Mouse (Mus musculus) large intestine, adult 2 months (tissue): ENCODE measurements around the gene Arhgef26. TPM values are rescaled to one million over a fixed set of nuclear protein-coding genes. Genes with fewer than 3 reads are reported as not detected.

Experiments
- DNase-seq: peaks from one replicate; pipeline ENCODE4 v3.0.0-alpha.2; 2012; ENCODE audit warnings: low read depth, low spot score
- WGBS: fragments of 180-500 bp; shearing (Covaris S2); methylation state at CpG from one replicate; pipeline ENCODE4 v1.1.7; 2018; 5-methylcytosine and 5-hydroxymethylcytosine counted together
- polyA plus RNA-seq: library from polyadenylated mRNA; depleted of rRNA; stranded (reverse); fragments of >200 nt; gene quantifications from 2 replicates; pipeline ENCODE4 v1.2.3, GENCODE M21; 2012; rRNA removed

Arhgef26 gene
- 5.5 and 8.9 TPM in 2 replicates for polyA plus RNA-seq

DNA sequence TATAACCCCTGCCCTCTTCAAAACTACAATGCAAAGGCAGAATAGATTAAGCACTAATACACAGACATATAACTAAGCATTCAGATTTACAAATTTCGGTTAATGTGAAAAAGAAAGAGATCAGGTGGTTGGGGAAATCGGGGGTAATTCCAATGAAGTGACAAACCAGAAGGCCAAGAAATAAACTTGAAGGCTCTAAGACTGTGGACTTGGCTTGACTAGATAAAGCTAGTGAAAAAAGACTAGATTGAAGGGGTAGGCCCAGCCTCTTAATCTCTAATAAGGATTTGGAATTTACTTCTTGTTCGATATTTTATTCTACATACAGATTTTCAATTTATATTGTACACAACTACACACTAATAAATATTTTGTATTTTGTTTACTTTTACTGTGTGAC lies at the start of gene Arhgef26:
Arhgef26 (plus strand) TSS at position 301 of the 400 bp plus-strand sequence.
- WGBS, result 68% methylated on average over 3 of the region's 3 CpGs
- DNase-seq, result no peak

DNA sequence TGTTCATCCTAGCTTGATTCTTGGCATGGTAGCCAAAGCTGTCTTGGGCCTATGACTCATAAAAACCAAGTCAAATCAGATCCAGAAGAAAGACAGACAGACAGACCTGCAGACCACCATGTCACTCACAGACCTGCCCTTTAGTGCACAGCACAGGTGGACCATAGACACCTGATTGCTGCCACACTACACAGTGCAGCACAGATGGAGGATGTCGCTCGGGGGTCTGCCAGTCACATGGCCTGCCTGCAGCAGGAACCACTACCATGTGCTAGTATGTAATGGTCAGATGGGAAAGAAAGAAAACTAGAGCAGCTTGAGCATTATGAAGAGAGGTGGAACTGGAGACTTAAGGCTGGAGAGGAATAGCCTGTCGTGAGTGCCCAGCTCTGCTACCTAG lies 27.7 kb upstream of the Arhgef26 start:
- 96% methylated on average over 3 of the region's 3 CpGs for WGBS
- no peak for DNase-seq

DNA sequence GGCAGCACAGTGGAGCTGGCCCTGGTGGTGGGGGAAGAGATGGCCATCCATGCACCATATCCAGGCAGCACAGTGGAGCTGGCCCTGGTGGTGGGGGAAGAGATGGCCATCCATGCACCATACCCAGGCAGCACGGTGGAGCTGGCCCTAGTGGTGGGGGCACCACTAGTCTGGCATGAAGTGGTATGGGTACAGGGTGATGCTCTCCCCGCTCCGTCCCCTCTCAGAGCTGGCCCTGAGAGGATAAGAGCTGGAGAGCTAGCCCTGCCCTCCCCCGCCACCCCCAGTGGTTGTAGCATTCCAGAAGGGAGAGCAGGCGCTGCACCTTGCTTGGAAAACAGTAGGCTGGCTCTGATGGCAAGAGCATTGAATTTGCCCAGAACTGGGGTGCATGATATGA lies 26.9 kb upstream of the Arhgef26 start:
- no peak for DNase-seq
- 92% methylated on average over 5 of the region's 5 CpGs for WGBS

DNA sequence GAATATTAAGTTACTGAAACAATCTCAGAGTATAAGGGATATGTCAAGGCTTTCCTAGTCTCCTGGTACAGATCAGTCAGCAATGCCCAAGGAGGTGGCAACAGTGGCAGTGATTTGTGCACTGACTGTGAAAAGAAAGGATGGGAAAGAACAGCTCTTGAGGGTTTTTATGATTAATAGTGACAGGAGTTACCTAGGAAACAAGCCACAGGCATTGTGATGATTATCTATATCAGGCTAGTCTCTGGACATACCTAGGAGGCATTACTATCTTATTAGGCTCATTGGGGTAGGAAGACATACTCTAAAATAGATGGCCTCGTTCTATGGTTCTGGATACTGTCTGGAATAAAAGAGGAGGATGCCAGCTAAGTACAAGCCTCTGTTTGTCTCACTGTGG lies 13.4 kb upstream of the Arhgef26 start:
- WGBS, result 61% methylated on average over 1 of the region's 1 CpGs
- no peak for DNase-seq

- DNase-seq, result no peak
- 84% methylated on average over 2 of the region's 2 CpGs for WGBS
Observed at GRCm38 (mm10) chr3:62327903-62328302, 10.2 kb upstream of the Arhgef26 start.

DNA sequence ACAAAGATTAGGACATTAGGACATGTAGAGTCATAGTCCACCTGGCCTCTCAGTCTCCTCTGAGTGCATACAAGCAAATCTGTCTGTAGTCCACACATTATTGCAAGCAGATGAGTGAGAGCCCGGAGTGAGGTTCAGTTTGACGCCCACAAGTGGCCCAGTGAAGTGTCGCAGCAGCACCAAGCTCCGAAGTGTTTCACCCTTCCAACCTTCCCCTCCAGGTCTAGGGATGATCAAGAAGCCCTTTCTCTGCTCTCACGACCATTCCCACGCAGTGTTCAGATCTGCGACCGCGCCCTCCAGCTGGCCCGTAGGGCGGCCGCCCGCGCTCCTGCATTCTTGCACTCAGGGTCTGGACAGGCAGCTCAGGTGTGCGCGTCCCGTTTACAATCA lies 313 bp downstream of the Arhgef26 start:
- DNase-seq, result no peak

DNA sequence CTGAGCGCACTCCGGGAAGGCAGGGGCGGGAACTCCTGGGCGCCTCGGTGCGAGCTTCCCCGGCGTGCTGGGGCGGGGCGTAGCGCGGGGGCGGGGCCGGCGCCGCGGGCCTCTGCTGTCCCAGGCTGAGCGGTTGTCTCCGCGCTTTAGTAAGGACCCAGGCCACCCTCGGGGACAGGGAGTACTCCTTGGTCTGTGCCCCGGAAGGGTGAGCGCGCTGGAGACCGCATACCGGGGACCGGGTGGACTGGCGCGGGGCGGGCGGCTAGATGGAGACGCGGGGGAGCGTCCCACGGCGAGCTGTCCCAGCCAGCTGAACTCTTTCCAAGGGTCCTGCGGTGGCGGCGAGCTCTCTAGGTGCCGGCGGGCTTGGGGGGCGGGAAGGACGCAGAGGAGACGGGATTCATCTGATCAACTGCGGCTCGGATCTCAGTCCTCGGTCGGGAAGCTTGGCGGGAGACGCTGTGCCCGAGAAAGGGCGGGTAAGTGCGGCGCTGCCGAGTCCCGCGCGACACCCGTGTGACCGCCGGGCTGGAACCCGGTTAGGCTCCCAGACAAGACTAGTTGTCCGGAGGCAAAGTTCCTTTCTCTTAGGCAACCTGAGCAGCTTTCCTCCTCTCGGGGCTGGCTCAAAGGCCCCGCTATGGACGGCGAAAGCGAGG lies 841 bp downstream of the Arhgef26 start:
- no peak for DNase-seq
- 1% methylated on average over 68 of the region's 68 CpGs for WGBS

More for the DNA sequence above, 313 bp downstream of the Arhgef26 start:
- WGBS, result 1% methylated on average over 17 of the region's 17 CpGs

- 1% methylated on average over 53 of the region's 53 CpGs for WGBS
- DNase-seq, result no peak
Observed at GRCm38 (mm10) chr3:62339516-62340051, 1.4 kb downstream of the Arhgef26 start.

GRCm38 (mm10) chr3:62340154-62340760 lies 2.1 kb downstream of the Arhgef26 start:
- DNase-seq, result no peak
- 13% methylated on average over 16 of the region's 16 CpGs for WGBS

DNA sequence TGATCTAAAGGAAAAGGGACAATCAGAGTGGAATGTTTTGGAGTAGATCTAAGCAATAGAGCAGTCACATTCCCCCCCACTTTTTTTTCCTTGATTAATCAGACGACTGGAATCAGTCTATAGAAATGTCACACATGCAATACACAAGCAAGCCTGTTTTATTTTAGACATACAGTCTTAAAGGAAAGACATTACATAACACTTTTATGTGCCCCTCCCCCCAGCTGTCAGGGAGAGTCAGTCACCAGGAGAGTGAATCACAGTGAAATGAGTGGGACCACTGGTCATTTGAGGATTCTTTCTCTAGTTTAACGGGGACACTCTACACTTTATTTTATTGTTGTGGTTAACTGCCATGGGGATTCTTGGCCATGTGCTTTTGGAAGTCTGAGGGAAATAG lies 2.7 kb downstream of the Arhgef26 start:
- DNase-seq, result no peak
- WGBS, result 20% methylated on average over 2 of the region's 2 CpGs

GRCm38 (mm10) chr3:62341496-62342205 lies 3.5 kb downstream of the Arhgef26 start:
- DNase-seq, result no peak
- 37% methylated on average over 3 of the region's 3 CpGs for WGBS

- 32% methylated on average over 6 of the region's 6 CpGs for WGBS
- no peak for DNase-seq
Observed at GRCm38 (mm10) chr3:62348514-62349217, 10.5 kb downstream of the Arhgef26 start.

DNA sequence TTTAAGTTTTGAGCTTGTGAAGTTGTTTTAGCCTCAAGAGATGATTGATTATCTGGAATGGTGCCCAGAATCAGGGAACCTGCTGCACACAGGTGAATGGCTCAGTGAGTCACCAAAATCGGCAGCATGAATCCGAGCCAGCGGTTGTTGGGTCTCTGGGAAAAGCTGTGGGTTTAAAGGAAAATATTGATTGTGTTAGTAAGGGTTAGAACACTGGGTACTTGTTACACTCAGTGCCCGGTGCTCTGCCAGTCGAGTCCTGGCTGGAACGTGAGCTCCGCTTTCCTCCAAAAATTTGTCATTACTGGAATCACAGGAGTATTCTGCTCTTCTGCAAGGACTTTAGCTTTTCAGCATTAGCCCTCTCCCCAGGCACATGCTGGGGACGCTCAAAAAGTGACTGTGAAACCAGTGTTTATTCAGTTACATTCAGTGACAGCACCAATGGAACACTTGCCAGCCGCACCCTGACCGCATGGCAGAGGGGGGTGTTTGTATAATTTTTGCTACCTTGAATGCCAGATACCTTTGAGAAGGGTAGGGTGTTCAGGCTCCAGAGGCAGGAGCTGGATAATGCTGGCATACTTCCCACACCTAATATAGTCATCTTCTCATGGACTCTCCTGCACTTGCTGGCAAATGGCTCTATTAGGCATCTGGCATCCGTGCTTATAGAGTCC lies 11.2 kb downstream of the Arhgef26 start:
- DNase-seq, result no peak
- 32% methylated on average over 11 of the region's 11 CpGs for WGBS

DNA sequence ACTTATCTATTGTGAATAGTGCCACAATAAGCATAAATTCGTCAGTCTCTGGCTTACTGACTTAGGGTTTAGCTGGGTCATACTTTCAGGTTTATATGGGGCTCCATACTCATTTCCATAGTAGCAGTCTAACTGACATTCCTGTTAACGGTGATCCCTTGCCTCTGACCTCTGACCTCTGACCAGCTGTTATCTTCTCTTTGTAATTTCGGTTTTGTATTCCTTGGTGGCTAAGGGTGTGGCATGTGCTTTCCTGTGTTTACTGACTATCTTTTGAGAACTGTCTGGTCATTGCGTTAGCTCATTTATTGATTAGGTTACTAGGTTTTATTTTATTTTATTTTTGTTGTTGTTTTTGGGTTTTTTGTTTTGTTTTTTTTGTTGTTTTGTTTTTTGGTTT lies 13.9 kb downstream of the Arhgef26 start:
- no peak for DNase-seq

DNA sequence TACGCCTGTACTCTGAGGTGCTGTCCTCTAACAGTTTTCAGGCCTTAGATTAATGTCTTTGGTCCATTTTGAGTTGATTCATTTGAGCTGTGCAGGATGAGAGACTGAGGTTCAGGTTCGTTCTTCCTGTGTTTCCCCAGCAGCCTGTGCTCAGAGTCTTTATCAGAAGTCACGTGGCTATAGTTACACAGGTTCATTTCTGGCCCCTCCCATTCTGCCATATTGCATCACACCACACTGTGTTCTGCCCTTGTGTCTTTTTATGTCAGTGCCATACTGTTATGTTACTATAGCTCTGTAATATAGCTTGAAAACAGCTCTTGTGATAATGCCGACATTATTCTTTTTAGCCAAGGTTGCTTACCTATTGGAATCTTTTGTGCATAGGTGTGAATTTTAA lies 14.7 kb downstream of the Arhgef26 start:
- no peak for DNase-seq
- 71% methylated on average over 4 of the region's 4 CpGs for WGBS

More for the DNA sequence above, 13.9 kb downstream of the Arhgef26 start:
- 36% methylated on average over 4 of the region's 4 CpGs for WGBS

DNA sequence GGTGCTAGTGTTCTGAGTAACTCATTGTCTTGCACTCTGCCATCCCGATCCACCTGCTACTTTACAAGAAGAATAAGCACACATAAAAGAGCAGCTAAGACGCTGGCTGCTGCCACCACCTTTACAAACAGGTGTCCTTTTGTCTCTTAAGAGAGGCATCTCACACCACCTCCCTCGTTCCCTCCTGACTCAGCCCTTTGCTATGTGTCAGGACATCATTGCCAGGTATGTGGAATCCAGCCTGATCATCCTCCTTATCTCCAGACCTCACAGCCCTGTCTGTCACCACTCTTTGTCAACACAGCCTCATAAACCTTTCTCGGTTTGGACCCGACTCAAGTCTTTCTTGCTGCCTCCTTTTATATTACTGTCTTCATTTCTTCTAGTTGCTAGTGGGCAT lies 29.7 kb downstream of the Arhgef26 start:
- 32% methylated on average over 5 of the region's 5 CpGs for WGBS
- DNase-seq, result no peak

DNA sequence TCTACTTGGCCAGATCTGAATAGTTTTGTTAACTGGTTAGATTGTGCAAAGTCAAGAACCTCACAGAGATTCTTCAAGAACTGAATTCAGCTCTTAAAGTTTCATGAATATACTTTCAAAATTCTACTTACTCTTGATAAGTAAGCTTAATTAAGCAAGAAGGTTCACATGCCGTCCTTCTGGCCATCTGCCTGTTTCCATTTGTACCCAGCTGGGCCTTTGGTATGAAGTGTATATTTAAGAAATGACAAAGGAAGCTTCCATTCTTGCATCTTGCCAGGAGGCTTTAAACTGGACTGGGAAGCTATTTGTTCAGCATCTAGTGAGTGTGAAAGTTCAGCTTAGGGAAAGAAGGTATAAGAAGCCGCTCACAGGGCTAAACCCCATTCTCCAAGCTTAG lies 34.7 kb downstream of the Arhgef26 start:
- DNase-seq, result no peak
- 64% methylated on average over 2 of the region's 2 CpGs for WGBS

DNA sequence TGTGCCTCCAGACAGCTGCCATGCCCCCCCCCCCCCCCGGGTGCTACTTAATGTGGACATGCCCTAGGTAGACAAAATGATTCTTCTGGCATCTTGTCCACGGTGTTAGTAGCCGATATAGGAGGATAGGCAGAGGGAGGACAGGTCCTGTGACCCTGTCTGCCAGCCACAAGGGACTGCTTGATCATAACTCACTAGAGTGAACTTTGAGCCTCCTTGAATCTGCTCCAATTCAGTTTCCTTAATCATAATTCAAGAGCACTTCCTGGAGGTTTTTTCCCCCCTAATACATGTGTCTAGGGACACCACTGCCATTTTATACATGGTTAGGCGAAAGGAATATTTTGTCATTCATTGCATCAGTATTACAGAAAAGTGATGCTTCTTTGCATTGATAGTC lies 36.2 kb downstream of the Arhgef26 start:
- 44% methylated on average over 4 of the region's 4 CpGs for WGBS
- no peak for DNase-seq

DNA sequence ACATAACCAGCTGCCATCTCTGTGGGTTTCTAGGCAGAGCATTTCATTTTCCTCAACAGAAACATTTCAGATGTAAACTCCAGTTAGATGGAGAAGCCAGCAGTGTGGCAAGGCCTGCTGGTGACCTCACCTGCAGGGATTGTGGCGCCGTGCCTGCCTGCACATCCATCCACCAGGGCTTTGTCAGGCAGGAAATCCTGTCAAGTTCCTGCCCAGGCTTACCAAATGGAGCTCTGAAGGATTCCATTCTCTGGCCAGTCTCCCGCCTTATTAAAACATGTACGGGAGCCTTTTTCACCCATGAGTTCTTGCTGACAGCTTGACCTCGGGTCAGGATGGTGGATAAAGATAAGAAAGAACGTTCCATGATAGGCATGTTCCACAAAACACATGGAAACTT lies 36.7 kb downstream of the Arhgef26 start:
- WGBS, result 56% methylated on average over 6 of the region's 6 CpGs
- DNase-seq, result no peak

DNA sequence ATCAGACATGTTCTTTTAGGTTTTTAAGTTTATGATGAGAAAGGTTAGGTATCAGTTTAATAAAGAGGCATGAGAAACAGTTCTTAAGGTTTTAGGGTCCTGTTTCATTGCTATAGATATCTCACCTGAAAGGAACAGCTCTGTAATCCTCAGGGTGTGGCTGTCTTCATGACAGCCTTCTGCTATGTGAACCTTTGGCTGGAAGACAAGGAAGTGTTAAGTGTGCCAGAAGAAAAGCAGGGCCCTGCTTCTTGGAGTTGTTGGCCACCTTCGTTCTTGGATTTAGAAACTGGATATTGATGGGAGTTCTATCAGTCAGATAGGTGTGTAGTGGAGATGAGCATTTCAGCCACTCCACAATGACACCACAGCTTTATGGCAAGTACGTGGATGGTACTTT lies 38.6 kb downstream of the Arhgef26 start:
- peak; percentile 52 for DNase-seq
- WGBS, result 39% methylated on average over 2 of the region's 2 CpGs
